8 mouse cellular contexts compared by ENCODE assay signal in the genomic region with DNA sequence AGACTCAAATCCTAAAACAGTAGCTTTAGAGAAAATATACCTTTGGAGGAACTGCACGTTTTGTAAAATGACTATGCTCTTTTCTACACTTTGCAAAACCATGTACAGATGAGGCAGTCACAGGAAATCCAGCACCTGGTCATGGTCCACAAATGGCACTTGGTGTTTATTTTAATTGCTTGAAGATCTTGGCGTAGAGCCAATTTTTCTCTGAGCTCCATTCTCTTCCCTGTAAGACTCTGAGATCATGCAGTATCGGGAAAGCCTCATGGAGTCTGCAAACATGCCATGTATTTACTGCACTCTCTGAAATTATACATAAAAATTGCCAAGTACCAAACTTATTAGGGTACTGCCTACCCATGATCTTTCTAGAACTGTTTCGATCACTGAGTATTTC.
DNase-seq lines count a peak whose midpoint lies in the region; ATAC-seq lines count a peak whose summit lies in the region.
"Had no signal": no experiment of that assay in that cellular context is flagged by ENCODE, and none has a peak within 500 bp of the region (broad histone marks: within the 10 kb centered on the region; RNA-seq: fewer than 3 reads in every experiment).

No protein-coding gene starts in this region.

- no peak overlapping the region for H3K9ac ChIP-seq in embryonic facial prominence, embryonic 14.5 days (ENCODE audit: low read depth, low read length)
- H3K9ac ChIP-seq in hindbrain, embryonic 15.5 days, result no peak overlapping the region

- H3K27me3 ChIP-seq in embryonic facial prominence, embryonic 14.5 days (replicated peaks; ENCODE audit: control insufficient read depth, insufficient read depth, low read length), result no peaks in the 10 kb centered on the region
- H3K27me3 ChIP-seq in hindbrain, embryonic 15.5 days, result no peaks in the 10 kb centered on the region

- no peaks in the 10 kb centered on the region for H3K36me3 ChIP-seq in embryonic facial prominence, embryonic 14.5 days (ENCODE audit: control insufficient read depth, insufficient read depth, low read length)
- no peaks in the 10 kb centered on the region for H3K36me3 ChIP-seq in hindbrain, embryonic 15.5 days

- ATAC-seq in embryonic facial prominence, embryonic 14.5 days (ENCODE audit: low read depth), result peak; percentile 87; the same call in 1 of the 2 replicates
- peak; percentile 72; the same call in 1 of the 2 replicates for ATAC-seq in hindbrain, embryonic 15.5 days (ENCODE audit: low FRiP score, low read depth)

- peak; percentile 4 to 25 for DNase-seq in kidney, adult 8-10 months
- DNase-seq in kidney, adult 11 months, result no peak
- peak; percentile 88 for DNase-seq in embryonic facial prominence, embryonic 14.5 days (ENCODE audit: low spot score)
- DNase-seq in lung, postnatal 25 days (ENCODE audit: low spot score), result peak; percentile 16
- DNase-seq in adrenal gland, adult 8-10 months, result no peak
- no peak for DNase-seq in testis, postnatal 10 days (ENCODE audit: low spot score)

- no peaks in the 10 kb centered on the region for H3K4me1 ChIP-seq in embryonic facial prominence, embryonic 14.5 days (ENCODE audit: control insufficient read depth, insufficient read depth, low read length)
- no peaks in the 10 kb centered on the region for H3K4me1 ChIP-seq in hindbrain, embryonic 15.5 days (replicated peaks)

- no peak overlapping the region for H3K4me3 ChIP-seq in embryonic facial prominence, embryonic 14.5 days (ENCODE audit: low read depth, low read length)
- no peak overlapping the region for H3K4me3 ChIP-seq in hindbrain, embryonic 15.5 days
- H3K4me3 ChIP-seq: erythroblast, embryonic 14.5 days had no signal

- H3K27ac ChIP-seq in embryonic facial prominence, embryonic 14.5 days (replicated peaks; ENCODE audit: low read depth, low read length), result no peak overlapping the region
- H3K27ac ChIP-seq in hindbrain, embryonic 15.5 days (replicated peaks), result no peak overlapping the region

- no peak overlapping the region for H3K4me2 ChIP-seq in embryonic facial prominence, embryonic 14.5 days (ENCODE audit: low read depth, low read length)
- H3K4me2 ChIP-seq in hindbrain, embryonic 15.5 days, result no peak overlapping the region

- H3K9me3 ChIP-seq in embryonic facial prominence, embryonic 14.5 days (ENCODE audit: control insufficient read depth, low read length), result no peaks in the 10 kb centered on the region
- H3K9me3 ChIP-seq in hindbrain, embryonic 15.5 days, result no peaks in the 10 kb centered on the region

- 51% methylated on average over 4 of the region's 4 CpGs for WGBS in embryonic facial prominence, embryonic 14.5 days
- WGBS in hindbrain, embryonic 15.5 days, result 74% methylated on average over 4 of the region's 4 CpGs

Comparison
In these comparisons a context has a peak if more than half of its experiments do, and no peak if none do; other contexts are left out.
1. DNase-seq: peak in kidney, adult 8-10 months (2 of 2), embryonic facial prominence, embryonic 14.5 days (single experiment) and lung, postnatal 25 days (single experiment); none in kidney, adult 11 months (single experiment), adrenal gland, adult 8-10 months (single experiment) and testis, postnatal 10 days (single experiment).